Mouse (Mus musculus): ENCODE measurements around the gene AA986860. TPM values are rescaled to one million over a fixed set of nuclear protein-coding genes. Genes with fewer than 3 reads are reported as not detected.

AA986860 gene
- total and polyA plus RNA-seq, 2 experiments from 2014 or later: 0.42 to 0.99 TPM

GRCm38 (mm10) chr1:130744217-130744616, 12.4 kb downstream of the AA986860 start:
- no peaks in the 10 kb centered on the region for H3K27me3 ChIP-seq (ENCODE audit: insufficient read depth, low read length)
- H3K9ac ChIP-seq (replicated peaks; ENCODE audit: low read length, poor library complexity, severe bottlenecking): no peak overlapping the region
- DNase-seq (ENCODE audit: low spot score): no peak
- no peak overlapping the region for H3K27ac ChIP-seq (ENCODE audit: low read depth, low read length)
- ATAC-seq (ENCODE audit: low FRiP score): no peak
- TF ChIP-seq CTCF (IDR thresholded peaks at IDR 0.05): no peak
- no peaks in the 10 kb centered on the region for H3K9me3 ChIP-seq (ENCODE audit: low read length)
- no peaks in the 10 kb centered on the region for H3K36me3 ChIP-seq (ENCODE audit: insufficient read depth, low read length)
- no peaks in the 10 kb centered on the region for H3K4me1 ChIP-seq (ENCODE audit: insufficient read depth, low read length)
- WGBS: 78% methylated on average over 2 of the region's 2 CpGs
- no peak overlapping the region for H3K4me2 ChIP-seq (ENCODE audit: low read depth, low read length, poor library complexity, severe bottlenecking)
- H3K4me3 ChIP-seq (ENCODE audit: low read depth, low read length): no peak overlapping the region

- H3K4me3 ChIP-seq (ENCODE audit: low read depth, low read length): no peak overlapping the region
- DNase-seq (ENCODE audit: low spot score): no peak
- no peaks in the 10 kb centered on the region for H3K36me3 ChIP-seq (ENCODE audit: insufficient read depth, low read length)
- ATAC-seq (ENCODE audit: low FRiP score): no peak
- no peaks in the 10 kb centered on the region for H3K4me1 ChIP-seq (ENCODE audit: insufficient read depth, low read length)
- 92% methylated on average over 5 of the region's 5 CpGs for WGBS
- no peaks in the 10 kb centered on the region for H3K27me3 ChIP-seq (ENCODE audit: insufficient read depth, low read length)
- no peaks in the 10 kb centered on the region for H3K9me3 ChIP-seq (ENCODE audit: low read length)
- H3K9ac ChIP-seq (replicated peaks; ENCODE audit: low read length, poor library complexity, severe bottlenecking): no peak overlapping the region
- H3K4me2 ChIP-seq (ENCODE audit: low read depth, low read length, poor library complexity, severe bottlenecking): no peak overlapping the region
- no peak for TF ChIP-seq CTCF (IDR thresholded peaks at IDR 0.05)
- H3K27ac ChIP-seq (ENCODE audit: low read depth, low read length): no peak overlapping the region
Measured at GRCm38 (mm10) chr1:130744961-130745360, 13.2 kb downstream of the AA986860 start.

- Histone ChIP-seq H3K4me1 (ENCODE audit: insufficient read depth, low read length) (no peaks in the 10 kb centered on the region), H3K4me2 (ENCODE audit: low read depth, low read length, poor library complexity, severe bottlenecking) (no peak overlapping the region), H3K9ac (replicated peaks; ENCODE audit: low read length, poor library complexity, severe bottlenecking) (no peak overlapping the region), H3K27me3 (ENCODE audit: insufficient read depth, low read length) (no peaks in the 10 kb centered on the region), H3K9me3 (ENCODE audit: low read length) (no peaks in the 10 kb centered on the region), H3K36me3 (ENCODE audit: insufficient read depth, low read length) (no peaks in the 10 kb centered on the region), H3K4me3 (ENCODE audit: low read depth, low read length) (no peak overlapping the region), H3K27ac (ENCODE audit: low read depth, low read length) (no peak overlapping the region)
- WGBS: 97% methylated on average over 3 of the region's 3 CpGs
- TF ChIP-seq CTCF (IDR thresholded peaks at IDR 0.05): no peak
- ATAC-seq (ENCODE audit: low FRiP score) (no peak), DNase-seq (ENCODE audit: low spot score) (no peak)
Measured at GRCm38 (mm10) chr1:130745591-130745990, 13.8 kb downstream of the AA986860 start.

GRCm38 (mm10) chr1:130746819-130747218, 15.0 kb downstream of the AA986860 start:
- ATAC-seq (ENCODE audit: low FRiP score): no peak
- DNase-seq (ENCODE audit: low spot score): no peak
- 91% methylated on average over 3 of the region's 3 CpGs for WGBS
- no peak overlapping the region for H3K9ac ChIP-seq (replicated peaks; ENCODE audit: low read length, poor library complexity, severe bottlenecking)
- H3K4me2 ChIP-seq (ENCODE audit: low read depth, low read length, poor library complexity, severe bottlenecking): no peak overlapping the region
- no peaks in the 10 kb centered on the region for H3K27me3 ChIP-seq (ENCODE audit: insufficient read depth, low read length)
- H3K4me3 ChIP-seq (ENCODE audit: low read depth, low read length): no peak overlapping the region
- no peak overlapping the region for H3K27ac ChIP-seq (ENCODE audit: low read depth, low read length)
- no peak for TF ChIP-seq CTCF (IDR thresholded peaks at IDR 0.05)
- no peaks in the 10 kb centered on the region for H3K4me1 ChIP-seq (ENCODE audit: insufficient read depth, low read length)
- H3K9me3 ChIP-seq (ENCODE audit: low read length): no peaks in the 10 kb centered on the region
- H3K36me3 ChIP-seq (ENCODE audit: insufficient read depth, low read length): no peaks in the 10 kb centered on the region

- ATAC-seq (ENCODE audit: low FRiP score): no peak
- no peaks in the 10 kb centered on the region for H3K27me3 ChIP-seq (ENCODE audit: insufficient read depth, low read length)
- no peaks in the 10 kb centered on the region for H3K36me3 ChIP-seq (ENCODE audit: insufficient read depth, low read length)
- no peak overlapping the region for H3K27ac ChIP-seq (ENCODE audit: low read depth, low read length)
- DNase-seq (ENCODE audit: low spot score): no peak
- H3K4me2 ChIP-seq (ENCODE audit: low read depth, low read length, poor library complexity, severe bottlenecking): no peak overlapping the region
- no peak overlapping the region for H3K4me3 ChIP-seq (ENCODE audit: low read depth, low read length)
- no peaks in the 10 kb centered on the region for H3K4me1 ChIP-seq (ENCODE audit: insufficient read depth, low read length)
- H3K9me3 ChIP-seq (ENCODE audit: low read length): no peaks in the 10 kb centered on the region
- 86% methylated on average over 9 of the region's 9 CpGs for WGBS
- no peak overlapping the region for H3K9ac ChIP-seq (replicated peaks; ENCODE audit: low read length, poor library complexity, severe bottlenecking)
- TF ChIP-seq CTCF (IDR thresholded peaks at IDR 0.05): no peak
Measured at GRCm38 (mm10) chr1:130759689-130760088, 27.9 kb downstream of the AA986860 start.

- 86% methylated on average over 1 of the region's 1 CpGs for WGBS
- Histone ChIP-seq H3K27ac (ENCODE audit: low read depth, low read length) (no peak overlapping the region), H3K4me2 (ENCODE audit: low read depth, low read length, poor library complexity, severe bottlenecking) (no peak overlapping the region), H3K4me1 (ENCODE audit: insufficient read depth, low read length) (no peaks in the 10 kb centered on the region), H3K36me3 (ENCODE audit: insufficient read depth, low read length) (no peaks in the 10 kb centered on the region), H3K9me3 (ENCODE audit: low read length) (no peaks in the 10 kb centered on the region), H3K4me3 (ENCODE audit: low read depth, low read length) (no peak overlapping the region), H3K27me3 (ENCODE audit: insufficient read depth, low read length) (no peaks in the 10 kb centered on the region), H3K9ac (replicated peaks; ENCODE audit: low read length, poor library complexity, severe bottlenecking) (no peak overlapping the region)
- no peak for TF ChIP-seq CTCF (IDR thresholded peaks at IDR 0.05)
- ATAC-seq (ENCODE audit: low FRiP score) (no peak), DNase-seq (ENCODE audit: low spot score) (no peak)
Measured at GRCm38 (mm10) chr1:130761597-130761996, 29.8 kb downstream of the AA986860 start.
